Mouse (Mus musculus) liver, adult 2 months (tissue): ENCODE results near the gene Syne3. TPM values are rescaled to one million over a fixed set of nuclear protein-coding genes. Genes with fewer than 3 reads are reported as not detected.

Source experiments
- DNase-seq: peaks from one replicate; pipeline ENCODE4 v3.0.0-alpha.2; 2011; ENCODE audit warnings: low read depth, low spot score; ENCODE audit errors: extremely low read depth
- H3K27ac ChIP-seq: fragments of 200-500 bp; replicated peaks from 2 replicates; pipeline ENCODE4 v1.5.1; 2012; ENCODE audit warnings: low read depth, mild to moderate bottlenecking, control low read depth, inconsistent platforms, low read length; ENCODE audit not compliant: insufficient read depth
- H3K27me3 ChIP-seq: fragments of 200-500 bp; 2 replicates; pipeline ENCODE4 v1.6.1; 2012; ENCODE audit warnings: mild to moderate bottlenecking, moderate library complexity, low read length, inconsistent platforms; ENCODE audit not compliant: control insufficient read depth, insufficient read depth
- H3K36me3 ChIP-seq: fragments of 200-500 bp; 2 replicates; pipeline ENCODE4 v1.6.1; 2012; ENCODE audit warnings: low read length, inconsistent platforms; ENCODE audit not compliant: control insufficient read depth, insufficient read depth
- H3K4me1 ChIP-seq: fragments of 200-500 bp; 2 replicates; pipeline ENCODE4 v1.6.1; 2011; ENCODE audit warnings: low read length; ENCODE audit not compliant: control insufficient read depth, insufficient read depth
- H3K4me3 ChIP-seq: fragments of 200-500 bp; 2 replicates; pipeline ENCODE4 v1.5.1; 2011; ENCODE audit warnings: low read depth, mild to moderate bottlenecking, control low read depth, low read length, moderate library complexity; ENCODE audit not compliant: insufficient read depth
- H3K79me2 ChIP-seq: fragments of 200-500 bp; 2 replicates; pipeline ENCODE4 v1.6.1; 2012; ENCODE audit warnings: inconsistent platforms, mild to moderate bottlenecking, low read length, moderate library complexity; ENCODE audit not compliant: control insufficient read depth, insufficient read depth
- H3K9ac ChIP-seq: fragments of 200-500 bp; 2 replicates; pipeline ENCODE4 v1.6.1; 2012; ENCODE audit warnings: low read depth, mild to moderate bottlenecking, control low read depth, inconsistent platforms, low read length
- CTCF ChIP-seq: fragments of 200-500 bp; IDR thresholded peaks from 2 replicates; pipeline ENCODE4 v1.5.1; 2011; ENCODE audit warnings: low read depth, low read length, control low read depth
- POLR2A ChIP-seq: fragments of 200-500 bp; IDR thresholded peaks from 2 replicates; pipeline ENCODE4 v1.6.1; 2011; ENCODE audit warnings: low read length, control low read depth; ENCODE audit not compliant: insufficient read depth; ENCODE audit errors: extremely low read depth
- WGBS: fragments of 180-500 bp; shearing (Covaris S2); methylation state at CpG from one replicate; pipeline ENCODE4 v1.1.7; 2018; 5-methylcytosine and 5-hydroxymethylcytosine counted together
- polyA plus RNA-seq: library from polyadenylated mRNA; depleted of rRNA; stranded (reverse); fragments of >200 nt; gene quantifications from 2 replicates; pipeline ENCODE4 v1.2.3, GENCODE M21; 2012; rRNA removed
- total RNA-seq: library from RNA; depleted of rRNA; stranded (reverse); fragments of >200 nt; gene quantifications from 2 replicates; pipeline ENCODE4 v1.2.3, GENCODE M21; 2014; rRNA removed

Gene Syne3
- total RNA-seq: 3.8 and 4.8 TPM in 2 replicates
- polyA plus RNA-seq: 0.81 and 1.6 TPM in 2 replicates

DNA sequence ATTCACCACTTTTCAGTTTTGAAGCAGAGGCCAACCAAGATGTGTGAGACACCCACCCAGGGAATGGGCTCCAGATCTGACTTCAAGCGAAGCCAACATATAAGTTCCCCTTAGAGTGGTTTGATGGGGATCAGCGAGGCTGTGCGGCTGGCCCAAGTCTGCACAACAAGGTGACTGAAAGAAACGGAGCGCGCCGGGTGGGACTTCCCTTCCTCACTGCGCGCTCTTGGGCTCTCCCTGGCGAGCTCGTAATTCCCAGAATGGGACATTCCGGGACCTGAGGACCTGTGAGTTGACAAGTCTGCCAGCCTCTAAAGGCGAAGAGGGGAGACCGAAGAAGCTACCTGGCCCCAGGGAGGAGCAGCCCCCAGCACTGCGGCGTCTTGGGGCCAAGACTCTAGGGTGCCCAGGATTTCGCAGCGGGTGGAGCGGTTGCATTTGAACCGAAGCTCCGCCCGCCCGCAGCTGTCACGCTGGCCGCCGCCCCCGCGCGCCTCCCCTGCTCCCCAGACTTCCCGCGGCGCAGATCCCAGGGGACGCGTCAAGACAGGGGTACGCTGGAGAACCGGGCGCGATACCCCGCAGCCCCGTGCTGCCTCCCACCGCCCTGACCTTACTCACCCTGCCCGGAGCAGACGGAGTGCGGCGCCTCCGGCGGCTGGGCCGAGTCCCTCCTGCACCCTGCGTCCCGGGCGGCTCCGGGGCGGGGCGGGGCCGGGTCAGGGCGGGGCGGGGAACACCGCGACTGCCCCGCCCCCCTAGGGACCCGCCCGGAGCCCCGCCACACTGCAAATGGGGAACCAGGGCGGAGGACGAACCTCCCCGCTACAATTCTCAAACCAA, at the start of gene Syne3:
Gene Syne3, minus strand, starts transcription at position 440 of the 843 bp plus-strand sequence.
- Histone ChIP-seq H3K4me1 (peaks cover 13% of the 10 kb centered on the region), H3K79me2 (peaks cover 29% of the 10 kb centered on the region; the same call in 1 of the 2 replicates), H3K27me3 (no peaks in the 10 kb centered on the region), H3K27ac (peak within 1 kb of the TSS; percentile 88), H3K9ac (peak within 1 kb of the TSS; percentile 95), H3K36me3 (no peaks in the 10 kb centered on the region), H3K4me3 (peak within 1 kb of the TSS; percentile 93)
- peak; percentile 76 for DNase-seq
- TF ChIP-seq CTCF (peak; percentile 21; the same call in 1 of the 2 replicates), POLR2A (peak; percentile 53; the same call in 1 of the 2 replicates)
- WGBS: 1% methylated on average over 66 of the region's 66 CpGs

DNA sequence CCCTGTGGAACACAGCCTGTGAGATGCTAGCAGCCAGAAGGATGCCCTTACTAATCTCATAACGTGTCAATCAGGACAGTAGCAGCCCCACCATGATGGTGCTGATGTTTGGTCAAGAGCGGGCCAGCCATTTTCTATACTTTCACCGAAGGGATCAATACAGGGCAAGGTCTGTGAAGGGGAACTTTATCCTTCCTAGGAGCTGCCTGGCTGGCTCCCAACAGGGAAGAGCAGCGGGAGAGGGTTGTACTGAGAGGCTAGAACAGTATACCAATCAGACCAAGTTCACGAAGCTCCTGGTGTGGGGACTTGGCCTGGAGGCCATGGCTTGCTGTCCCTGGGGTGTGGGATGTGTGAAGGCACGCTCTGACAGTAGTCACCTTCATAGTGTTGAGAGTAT, 45.7 kb upstream of the Syne3 start:
- no peak for TF ChIP-seq CTCF
- TF ChIP-seq POLR2A: no peak
- WGBS: 38% methylated on average over 6 of the region's 6 CpGs
- Histone ChIP-seq H3K4me1 (peaks cover 6% of the 10 kb centered on the region), H3K9ac (no peak overlapping the region), H3K4me3 (no peak overlapping the region), H3K36me3 (no peaks in the 10 kb centered on the region), H3K79me2 (no peaks in the 10 kb centered on the region), H3K27me3 (no peaks in the 10 kb centered on the region), H3K27ac (no peak overlapping the region)
- DNase-seq: no peak

- H3K4me3 ChIP-seq: no peak overlapping the region
- DNase-seq: no peak
- H3K9ac ChIP-seq: no peak overlapping the region
- no peaks in the 10 kb centered on the region for H3K27me3 ChIP-seq
- TF ChIP-seq CTCF: no peak
- TF ChIP-seq POLR2A: no peak
- no peaks in the 10 kb centered on the region for H3K36me3 ChIP-seq
- 97% methylated on average over 15 of the region's 15 CpGs for WGBS
- peaks cover 6% of the 10 kb centered on the region for H3K4me1 ChIP-seq
- no peaks in the 10 kb centered on the region for H3K79me2 ChIP-seq
- H3K27ac ChIP-seq: no peak overlapping the region
Observed at GRCm38 (mm10) chr12:105054041-105054440, 44.4 kb upstream of the Syne3 start.

DNA sequence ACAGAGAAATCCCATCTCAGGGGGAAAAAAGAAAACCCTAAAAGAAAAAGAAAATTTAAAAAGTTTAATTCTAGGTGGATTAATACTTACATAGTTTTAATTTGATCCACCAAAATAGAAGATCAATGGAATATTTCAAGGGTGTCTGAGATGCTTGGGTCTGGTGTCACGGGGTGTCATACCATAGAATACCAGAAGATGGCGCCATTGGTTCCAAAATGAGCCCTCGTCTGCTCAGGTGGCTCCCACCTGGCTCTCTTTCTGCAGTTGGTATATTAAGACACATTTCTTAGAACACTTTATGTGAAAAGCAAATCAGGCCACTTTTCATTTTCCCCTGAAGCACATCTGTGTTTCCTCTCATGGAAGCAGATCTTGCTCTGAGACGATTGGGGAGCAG, 41.3 kb upstream of the Syne3 start:
- Histone ChIP-seq H3K4me1 (peaks cover 6% of the 10 kb centered on the region), H3K27ac (no peak overlapping the region), H3K9ac (no peak overlapping the region), H3K36me3 (no peaks in the 10 kb centered on the region), H3K79me2 (no peaks in the 10 kb centered on the region), H3K4me3 (no peak overlapping the region), H3K27me3 (no peaks in the 10 kb centered on the region)
- DNase-seq: no peak
- TF ChIP-seq POLR2A (no peak), CTCF (peak; percentile 76)
- WGBS: 18% methylated on average over 4 of the region's 4 CpGs

- no peak overlapping the region for H3K4me3 ChIP-seq
- peaks cover 5% of the 10 kb centered on the region; the same call in 1 of the 2 replicates for H3K4me1 ChIP-seq
- H3K36me3 ChIP-seq: no peaks in the 10 kb centered on the region
- no peaks in the 10 kb centered on the region for H3K79me2 ChIP-seq
- no peak overlapping the region for H3K9ac ChIP-seq
- DNase-seq: no peak
- H3K27ac ChIP-seq: no peak overlapping the region
- TF ChIP-seq CTCF (no peak), POLR2A (no peak)
- 83% methylated on average over 12 of the region's 12 CpGs for WGBS
- H3K27me3 ChIP-seq: no peaks in the 10 kb centered on the region
Observed at GRCm38 (mm10) chr12:105049813-105050212, 40.2 kb upstream of the Syne3 start.
